Mouse (Mus musculus): Measurements from ENCODE around the gene Layn. TPM values are rescaled to one million over a fixed set of nuclear protein-coding genes. Genes with fewer than 3 reads are reported as not detected.

Gene Layn
- total RNA-seq, 2 experiments from 2014 or later = 6.5 to 6.9 TPM

Small RNA genes lying within 50 kb of the gene (microRNA-seq; reads per million reads assigned to microRNA genes)
- gene Mir34b (ENCODE audit: borderline number of aligned reads in 2 of 2) = 0.72 to 3.4 reads per million in 2 experiments
- gene Mir34c (ENCODE audit: borderline number of aligned reads in 2 of 2) = 49.1 to 60.0 reads per million in 2 experiments

Other genes with a start within 250 kb of the Layn start
- 10 to 100 TPM; 11.4 to 12.5 TPM for gene Ppp2r1b, start 231.8 kb downstream of the Layn start, total RNA-seq (2021)
- gene Sik2, start 68.0 kb downstream of the Layn start, total RNA-seq (2021) = 10 to 100 TPM; 25.7 to 27.1 TPM
- not detected for gene Btg4, start 16.2 kb downstream of the Layn start, total RNA-seq (2021)
- not detected for gene 4833427G06Rik, start 25.0 kb upstream of the Layn start, total RNA-seq (2021)
- not detected for gene Gm32742, start 88.4 kb upstream of the Layn start, total RNA-seq (2021)
- gene Pou2af1, start 136.6 kb upstream of the Layn start, total RNA-seq (2021) = under 1 TPM; 0.35 to 0.50 TPM
- 1 to 10 TPM in 1 of 2 experiments, under 1 TPM in 1; 0.89 to 1.6 TPM for gene Colca2, start 201.5 kb upstream of the Layn start, total RNA-seq (2021)

Data from heart, postnatal 36 days (tissue).